Mouse (Mus musculus) limb, embryonic 14.5 days (tissue): ENCODE measurements around the gene Slc44a5. TPM values are rescaled to one million over a fixed set of nuclear protein-coding genes. Genes with fewer than 3 reads are reported as not detected.

Experiments
- ATAC-seq: fragments of 200-750 bp; cut with Nextera tagmentation; 2 replicates; pipeline ENCODE4 v1.8.0; 2017; ENCODE audit warnings: low read depth, moderate number of reproducible peaks, moderate TSS enrichment; ENCODE audit not compliant: low FRiP score
- DNase-seq: peaks from one replicate; pipeline ENCODE4 v3.0.0-alpha.2; 2015; ENCODE audit warnings: low spot score
- H3K27ac ChIP-seq: fragments of 300-500 bp; sonication (generic); replicated peaks from 2 replicates; pipeline ENCODE4 v1.5.1; 2014; ENCODE audit warnings: low read depth, mild to moderate bottlenecking, low read length, moderate library complexity, mixed read lengths
- H3K27me3 ChIP-seq: fragments of 300-500 bp; sonication (generic); 2 replicates; pipeline ENCODE4 v1.6.1; 2014; ENCODE audit warnings: low read length, mixed read lengths; ENCODE audit not compliant: control insufficient read depth, insufficient read depth
- H3K36me3 ChIP-seq: fragments of 300-500 bp; sonication (generic); 2 replicates; pipeline ENCODE4 v1.6.1; 2014; ENCODE audit warnings: mild to moderate bottlenecking, low read length, moderate library complexity, mixed read lengths; ENCODE audit not compliant: control insufficient read depth, insufficient read depth
- H3K4me1 ChIP-seq: fragments of 300-500 bp; sonication (generic); 2 replicates; pipeline ENCODE4 v1.6.1; 2014; ENCODE audit warnings: antibody characterized with exemption, low read length, mixed read lengths; ENCODE audit not compliant: control insufficient read depth, insufficient read depth
- H3K4me2 ChIP-seq: fragments of 300-500 bp; sonication (generic); replicated peaks from 2 replicates; pipeline ENCODE4 v1.6.1; 2014; ENCODE audit warnings: low read depth, mild to moderate bottlenecking, low read length, moderate library complexity; ENCODE audit not compliant: severe bottlenecking
- H3K4me3 ChIP-seq: fragments of 300-500 bp; sonication (generic); replicated peaks from 2 replicates; pipeline ENCODE4 v1.5.1; 2014; ENCODE audit warnings: low read length
- H3K9ac ChIP-seq: fragments of 300-500 bp; sonication (generic); 2 replicates; pipeline ENCODE4 v1.6.1; 2014; ENCODE audit warnings: mild to moderate bottlenecking, low read depth, low read length, moderate library complexity; ENCODE audit not compliant: severe bottlenecking
- H3K9me3 ChIP-seq: fragments of 300-500 bp; sonication (generic); 2 replicates; pipeline ENCODE4 v1.6.1; 2016; ENCODE audit warnings: low read length; ENCODE audit not compliant: control insufficient read depth
- POLR2A ChIP-seq: fragments of 200-500 bp; IDR thresholded peaks from 2 replicates; pipeline ENCODE4 v1.8.0; 2012; ENCODE audit warnings: inconsistent platforms, mild to moderate bottlenecking, moderate library complexity, borderline replicate concordance; ENCODE audit not compliant: insufficient read depth, insufficient read length; ENCODE audit errors: extremely low read depth
- WGBS: fragments of 180-500 bp; shearing (Covaris S2); extraction: QIAGEN DNeasy Blood & Tissue Kit; methylation state at CpG from one replicate; pipeline ENCODE4 v1.1.7; 2014; 5-methylcytosine and 5-hydroxymethylcytosine counted together
- polyA plus RNA-seq, 2 experiments: library from polyadenylated mRNA; depleted of rRNA in 1 of 2; stranded (reverse) in 1 of 2; unstranded in 1 of 2; fragments of >200 nt; fragmentation: Nextera tagmentation in 1 of 2; extraction: Ambion mirVana in 1 of 2; gene quantifications; 2 replicates each; pipeline versions ENCODE4 v1.2.1 to v1.2.3; 2012 to 2014

Gene Slc44a5
- polyA plus RNA-seq, 2 experiments, result 1.5 to 2.8 TPM

DNA sequence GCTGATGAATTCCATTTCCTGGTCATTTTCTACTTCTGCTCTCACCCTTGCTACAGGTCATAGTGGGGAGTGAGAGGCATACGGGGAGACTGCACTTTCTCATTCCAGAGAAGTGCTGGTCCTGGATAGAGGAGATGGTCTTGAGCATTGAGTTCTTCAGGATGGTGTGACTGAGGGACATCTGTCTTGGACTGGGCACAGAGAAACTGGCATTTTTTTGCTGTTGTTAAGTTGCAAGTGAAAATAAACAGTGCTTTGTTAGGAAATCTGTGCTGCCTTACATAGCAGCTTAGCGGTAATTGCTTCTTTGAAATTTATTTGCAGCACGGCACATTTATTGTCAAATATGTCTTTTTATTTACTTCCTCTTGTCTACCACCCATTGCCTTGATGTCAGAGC, 154.0 kb downstream of the Slc44a5 start:
- TF ChIP-seq POLR2A, result no peak
- no peak overlapping the region for H3K4me2 ChIP-seq
- DNase-seq, result no peak
- H3K9ac ChIP-seq, result no peak overlapping the region
- H3K4me1 ChIP-seq, result no peaks in the 10 kb centered on the region
- WGBS, result 74% methylated on average over 3 of the region's 3 CpGs
- no peak overlapping the region for H3K27ac ChIP-seq
- no peak overlapping the region for H3K4me3 ChIP-seq
- no peaks in the 10 kb centered on the region for H3K9me3 ChIP-seq
- H3K27me3 ChIP-seq, result no peaks in the 10 kb centered on the region
- no peaks in the 10 kb centered on the region for H3K36me3 ChIP-seq
- ATAC-seq, result no peak

DNA sequence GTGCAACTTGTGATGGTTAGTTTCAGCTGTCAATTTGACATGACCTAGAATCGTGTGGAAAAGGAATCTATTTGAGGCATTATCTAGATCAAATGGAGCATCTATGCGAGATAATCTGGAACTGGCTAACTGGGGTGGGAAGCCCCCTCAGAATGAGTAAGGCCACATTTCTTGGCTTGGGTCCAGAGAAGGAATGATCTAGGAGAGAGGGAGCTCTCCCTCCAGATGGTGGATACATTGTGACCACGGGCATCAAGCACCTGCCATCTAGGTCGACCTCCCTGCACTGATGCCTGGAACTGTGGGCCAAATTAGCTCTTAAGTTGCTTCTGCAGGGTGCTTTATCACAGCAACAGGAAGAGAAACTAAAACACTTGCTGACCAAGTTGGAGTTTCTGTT, 155.8 kb downstream of the Slc44a5 start:
- no peaks in the 10 kb centered on the region for H3K27me3 ChIP-seq
- TF ChIP-seq POLR2A, result no peak
- no peak overlapping the region for H3K4me3 ChIP-seq
- DNase-seq (no peak), ATAC-seq (no peak)
- 60% methylated on average over 4 of the region's 4 CpGs for WGBS
- no peaks in the 10 kb centered on the region for H3K9me3 ChIP-seq
- H3K27ac ChIP-seq, result no peak overlapping the region
- H3K9ac ChIP-seq, result no peak overlapping the region
- H3K4me2 ChIP-seq, result no peak overlapping the region
- H3K4me1 ChIP-seq, result no peaks in the 10 kb centered on the region
- no peaks in the 10 kb centered on the region for H3K36me3 ChIP-seq

- no peaks in the 10 kb centered on the region for H3K27me3 ChIP-seq
- DNase-seq (no peak), ATAC-seq (no peak)
Measured at GRCm38 (mm10) chr3:154130431-154131114, 157.3 kb downstream of the Slc44a5 start.

DNA sequence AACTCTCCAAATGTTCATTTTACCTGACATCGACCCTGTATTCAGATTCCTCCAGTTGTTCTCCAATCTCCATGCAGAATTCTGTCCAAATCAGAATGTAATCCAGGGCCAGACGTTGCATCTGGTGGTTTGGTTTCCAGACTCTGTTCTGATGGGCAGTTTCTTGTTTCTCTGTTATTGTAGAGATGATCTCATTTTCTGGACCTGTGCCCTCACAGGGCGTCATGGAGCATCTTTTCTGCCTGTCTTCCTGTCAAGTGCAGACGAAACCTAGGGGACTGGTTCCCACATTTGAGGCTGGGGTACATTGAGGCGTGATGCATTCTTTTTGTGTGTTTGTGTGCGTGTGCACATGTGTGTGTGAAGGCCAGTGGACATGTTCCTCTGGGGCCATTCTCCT, 160.8 kb downstream of the Slc44a5 start:
- TF ChIP-seq POLR2A, result no peak
- Histone ChIP-seq H3K4me3 (no peak overlapping the region), H3K4me1 (no peaks in the 10 kb centered on the region), H3K27me3 (no peaks in the 10 kb centered on the region), H3K36me3 (no peaks in the 10 kb centered on the region), H3K27ac (no peak overlapping the region), H3K9me3 (no peaks in the 10 kb centered on the region), H3K9ac (no peak overlapping the region), H3K4me2 (no peak overlapping the region)
- DNase-seq, result no peak
- no peak for ATAC-seq
- WGBS, result 73% methylated on average over 6 of the region's 6 CpGs

More at GRCm38 (mm10) chr3:154130431-154131114, 157.3 kb downstream of the Slc44a5 start:
- no peak overlapping the region for H3K27ac ChIP-seq
- no peak overlapping the region for H3K4me2 ChIP-seq
- H3K9me3 ChIP-seq, result no peaks in the 10 kb centered on the region
- no peaks in the 10 kb centered on the region for H3K36me3 ChIP-seq
- no peak overlapping the region for H3K4me3 ChIP-seq
- WGBS, result 82% methylated on average over 6 of the region's 6 CpGs
- no peaks in the 10 kb centered on the region for H3K4me1 ChIP-seq
- H3K9ac ChIP-seq, result no peak overlapping the region
- no peak for TF ChIP-seq POLR2A

DNA sequence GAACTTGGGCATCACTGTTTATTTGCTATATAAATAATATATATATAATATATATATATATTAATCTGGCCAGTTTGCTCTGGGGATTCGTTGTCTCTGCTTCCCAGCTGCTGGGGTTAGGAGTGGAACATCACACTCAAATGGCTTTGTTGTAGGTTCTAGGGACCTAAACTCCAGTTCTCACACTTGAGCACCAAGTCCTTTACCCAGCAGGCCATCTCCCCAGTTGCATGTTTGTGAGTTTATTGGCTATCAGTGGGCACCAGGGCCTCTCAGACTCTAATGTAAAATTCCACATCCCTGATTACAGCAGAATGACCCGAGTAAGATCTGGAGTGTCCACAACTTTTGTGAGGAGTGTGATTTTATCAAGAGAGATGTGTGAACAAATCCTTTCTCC, 161.5 kb downstream of the Slc44a5 start:
- no peak overlapping the region for H3K27ac ChIP-seq
- DNase-seq, result no peak
- ATAC-seq, result no peak
- no peak overlapping the region for H3K9ac ChIP-seq
- 71% methylated on average over 2 of the region's 2 CpGs for WGBS
- H3K4me3 ChIP-seq, result no peak overlapping the region
- no peak overlapping the region for H3K4me2 ChIP-seq
- H3K4me1 ChIP-seq, result no peaks in the 10 kb centered on the region
- no peaks in the 10 kb centered on the region for H3K36me3 ChIP-seq
- TF ChIP-seq POLR2A, result no peak
- H3K27me3 ChIP-seq, result no peaks in the 10 kb centered on the region
- no peaks in the 10 kb centered on the region for H3K9me3 ChIP-seq
